Mouse (Mus musculus): Measurements from ENCODE around the gene Olfr1301.

Olfr1301 gene

DNA sequence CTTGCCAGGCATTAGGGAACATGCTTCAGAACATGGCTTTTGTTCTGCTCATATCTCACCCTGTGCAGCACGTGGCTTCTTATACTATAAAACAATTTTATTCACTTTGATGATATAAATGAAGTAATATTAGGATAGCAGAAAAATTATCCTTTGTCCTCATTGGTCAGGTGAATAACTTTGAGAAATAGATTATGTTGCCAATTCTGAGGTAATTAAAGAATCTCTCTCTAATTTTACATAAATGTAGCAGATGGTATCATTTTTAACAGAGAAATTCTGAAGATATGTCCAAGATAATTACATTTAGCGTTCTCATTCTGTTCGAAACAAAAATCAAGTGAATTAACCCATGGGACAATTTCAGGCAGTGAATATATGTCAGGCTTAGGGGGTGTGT lies at the start of gene Olfr1301:
Gene Olfr1301, plus strand, starts transcription at position 301 of the 400 bp plus-strand sequence.
- no peak for DNase-seq

DNA sequence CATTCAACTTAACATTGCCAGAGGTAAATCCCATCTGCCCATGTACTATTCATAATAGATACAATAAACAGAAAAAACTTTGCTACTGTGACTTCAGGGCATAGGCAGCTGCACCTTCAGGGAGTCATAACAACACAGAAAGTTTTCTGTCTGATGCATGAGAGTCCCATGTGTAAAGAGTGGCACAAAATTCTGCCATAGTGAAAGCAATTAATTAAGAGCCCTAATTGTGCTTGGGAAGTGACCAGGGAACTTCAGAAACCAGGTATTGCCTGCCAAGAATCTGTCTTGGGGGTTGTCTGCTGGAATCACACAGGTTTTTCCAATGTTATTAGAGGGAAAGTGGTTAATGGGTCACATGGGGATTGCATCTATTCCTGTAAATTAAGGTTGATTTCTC lies 24.1 kb upstream of the Olfr1301 start:
- DNase-seq: no peak

DNA sequence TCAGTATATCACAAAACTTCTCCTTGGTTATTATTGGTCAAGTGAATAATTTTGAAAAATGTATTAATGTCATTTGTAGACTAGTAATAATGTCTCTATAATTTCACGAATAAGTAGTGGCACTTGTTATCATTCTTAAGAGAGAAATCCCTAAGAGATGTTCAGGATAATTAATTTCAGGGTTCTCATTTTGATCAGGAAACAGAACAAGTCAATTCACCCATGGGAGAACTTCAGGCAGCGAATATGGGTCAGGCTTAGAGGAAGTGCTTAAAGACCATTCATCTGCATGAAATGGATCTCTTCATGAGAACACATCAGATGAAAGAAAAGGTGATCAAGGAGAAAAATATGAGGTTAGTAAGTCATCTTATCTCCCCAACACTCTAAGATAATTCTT lies 26.3 kb downstream of the Olfr1301 start, which contains the start of gene Olfr1302:
Gene Olfr1302, plus strand, starts transcription at position 301 of the 400 bp plus-strand sequence.
- DNase-seq: no peak

Data from B cell, adult 2 months (primary cell).